Mouse (Mus musculus) neural tube, embryonic 11.5 days (tissue): ENCODE measurements around the gene Cnnm2. TPM values are rescaled to one million over a fixed set of nuclear protein-coding genes. Genes with fewer than 3 reads are reported as not detected.

Experiments
- ATAC-seq: fragments of 200-750 bp; cut with Nextera tagmentation; 2 replicates; pipeline ENCODE4 v1.8.0; 2017; ENCODE audit warnings: moderate number of reproducible peaks, mild to moderate bottlenecking, moderate TSS enrichment, moderate library complexity; ENCODE audit not compliant: insufficient read depth, low FRiP score, low TSS enrichment
- DNase-seq: peaks from one replicate; pipeline ENCODE4 v3.0.0-alpha.2; 2015; ENCODE audit warnings: low spot score
- H3K27ac ChIP-seq: fragments of 300-500 bp; sonication (generic); 2 replicates; pipeline ENCODE4 v1.5.1; 2014; ENCODE audit warnings: low read depth, mild to moderate bottlenecking, low read length
- H3K27me3 ChIP-seq: fragments of 300-500 bp; sonication (generic); 2 replicates; pipeline ENCODE4 v1.6.1; 2014; ENCODE audit warnings: mild to moderate bottlenecking, low read length, mixed read lengths; ENCODE audit not compliant: control insufficient read depth, insufficient read depth
- H3K36me3 ChIP-seq: fragments of 300-500 bp; sonication (generic); 2 replicates; pipeline ENCODE4 v1.6.1; 2014; ENCODE audit warnings: mild to moderate bottlenecking, low read length, moderate library complexity, mixed read lengths; ENCODE audit not compliant: control insufficient read depth, insufficient read depth
- H3K4me1 ChIP-seq: fragments of 300-500 bp; sonication (generic); 2 replicates; pipeline ENCODE4 v1.6.1; 2014; ENCODE audit warnings: low read length, mixed read lengths; ENCODE audit not compliant: control insufficient read depth, insufficient read depth
- H3K4me2 ChIP-seq: fragments of 300-500 bp; sonication (generic); 2 replicates; pipeline ENCODE4 v1.6.1; 2014; ENCODE audit warnings: low read depth, mild to moderate bottlenecking, moderate library complexity
- H3K4me3 ChIP-seq: fragments of 300-500 bp; sonication (generic); 2 replicates; pipeline ENCODE4 v1.5.1; 2014; ENCODE audit warnings: low read depth, low read length
- H3K9ac ChIP-seq: fragments of 300-500 bp; sonication (generic); 2 replicates; pipeline ENCODE4 v1.6.1; 2014; ENCODE audit warnings: mild to moderate bottlenecking, low read length
- H3K9me3 ChIP-seq: fragments of 300-500 bp; sonication (generic); 2 replicates; pipeline ENCODE4 v1.6.1; 2016; ENCODE audit warnings: low read length; ENCODE audit not compliant: control insufficient read depth
- WGBS: fragments of 180-500 bp; shearing (Covaris S2); extraction: QIAGEN DNeasy Blood & Tissue Kit; methylation state at CpG from one replicate; pipeline ENCODE4 v1.1.7; 2014; 5-methylcytosine and 5-hydroxymethylcytosine counted together
- polyA plus RNA-seq: library from polyadenylated mRNA; unstranded; fragments of >200 nt; fragmentation: Nextera tagmentation; extraction: Ambion mirVana; gene quantifications from 2 replicates; pipeline ENCODE4 v1.2.1, GENCODE M21; 2014

Cnnm2 gene
- polyA plus RNA-seq, 1 experiment from 2014 or later, result 5.4 TPM

GRCm38 (mm10) chr19:46905383-46905782 is 144.0 kb downstream of the Cnnm2 start:
- Histone ChIP-seq H3K9me3 (no peaks in the 10 kb centered on the region), H3K27ac (no peak overlapping the region), H3K4me1 (no peaks in the 10 kb centered on the region), H3K36me3 (no peaks in the 10 kb centered on the region), H3K9ac (no peak overlapping the region), H3K27me3 (no peaks in the 10 kb centered on the region), H3K4me2 (no peak overlapping the region), H3K4me3 (no peak overlapping the region)
- no peak for ATAC-seq
- no peak for DNase-seq

- Histone ChIP-seq H3K9ac (no peak overlapping the region), H3K27me3 (no peaks in the 10 kb centered on the region), H3K9me3 (no peaks in the 10 kb centered on the region), H3K27ac (no peak overlapping the region), H3K4me1 (no peaks in the 10 kb centered on the region), H3K4me3 (no peak overlapping the region), H3K4me2 (no peak overlapping the region), H3K36me3 (no peaks in the 10 kb centered on the region)
- ATAC-seq, result no peak
- 86% methylated on average over 4 of the region's 4 CpGs for WGBS
- DNase-seq, result no peak
Observed at GRCm38 (mm10) chr19:46905971-46906370, 144.6 kb downstream of the Cnnm2 start.

- H3K27me3 ChIP-seq, result no peaks in the 10 kb centered on the region
- H3K36me3 ChIP-seq, result no peaks in the 10 kb centered on the region
- no peaks in the 10 kb centered on the region for H3K4me1 ChIP-seq
- no peaks in the 10 kb centered on the region for H3K9me3 ChIP-seq
- WGBS, result 82% methylated on average over 5 of the region's 5 CpGs
- DNase-seq (no peak), ATAC-seq (no peak)
- no peak overlapping the region for H3K4me3 ChIP-seq
- H3K4me2 ChIP-seq, result no peak overlapping the region
- H3K9ac ChIP-seq, result no peak overlapping the region
- no peak overlapping the region for H3K27ac ChIP-seq
Observed at GRCm38 (mm10) chr19:46908207-46908606, 146.8 kb downstream of the Cnnm2 start.

GRCm38 (mm10) chr19:46908977-46909376 is 147.6 kb downstream of the Cnnm2 start:
- H3K27ac ChIP-seq, result no peak overlapping the region
- ATAC-seq, result no peak
- DNase-seq, result no peak

GRCm38 (mm10) chr19:46911492-46911891 is 150.1 kb downstream of the Cnnm2 start:
- H3K4me1 ChIP-seq, result no peaks in the 10 kb centered on the region
- H3K9me3 ChIP-seq, result no peaks in the 10 kb centered on the region
- DNase-seq, result no peak
- ATAC-seq, result no peak
- H3K9ac ChIP-seq, result no peak overlapping the region
- 90% methylated on average over 3 of the region's 3 CpGs for WGBS
- H3K27me3 ChIP-seq, result no peaks in the 10 kb centered on the region
- H3K4me3 ChIP-seq, result no peak overlapping the region
- H3K36me3 ChIP-seq, result peaks cover 2% of the 10 kb centered on the region; the same call in 1 of the 2 replicates
- H3K27ac ChIP-seq, result no peak overlapping the region
- H3K4me2 ChIP-seq, result no peak overlapping the region

More at GRCm38 (mm10) chr19:46908977-46909376, 147.6 kb downstream of the Cnnm2 start:
- no peaks in the 10 kb centered on the region for H3K36me3 ChIP-seq
- no peaks in the 10 kb centered on the region for H3K27me3 ChIP-seq
- no peak overlapping the region for H3K4me2 ChIP-seq
- no peak overlapping the region for H3K9ac ChIP-seq
- H3K4me1 ChIP-seq, result no peaks in the 10 kb centered on the region
- H3K9me3 ChIP-seq, result no peaks in the 10 kb centered on the region
- WGBS, result 77% methylated on average over 4 of the region's 4 CpGs
- H3K4me3 ChIP-seq, result no peak overlapping the region

GRCm38 (mm10) chr19:46913626-46914025 is 152.2 kb downstream of the Cnnm2 start:
- 94% methylated on average over 11 of the region's 11 CpGs for WGBS

GRCm38 (mm10) chr19:46915406-46916080 is 154.1 kb downstream of the Cnnm2 start:
- Histone ChIP-seq H3K4me1 (no peaks in the 10 kb centered on the region), H3K4me2 (no peak overlapping the region), H3K9me3 (no peaks in the 10 kb centered on the region), H3K36me3 (peaks cover 2% of the 10 kb centered on the region; the same call in 1 of the 2 replicates), H3K27ac (no peak overlapping the region), H3K27me3 (no peaks in the 10 kb centered on the region), H3K4me3 (no peak overlapping the region), H3K9ac (no peak overlapping the region)
- ATAC-seq, result no peak
- 77% methylated on average over 9 of the region's 9 CpGs for WGBS
- no peak for DNase-seq

More at GRCm38 (mm10) chr19:46913626-46914025, 152.2 kb downstream of the Cnnm2 start:
- ATAC-seq (no peak), DNase-seq (no peak)
- no peak overlapping the region for H3K9ac ChIP-seq
- no peak overlapping the region for H3K4me3 ChIP-seq
- peaks cover 2% of the 10 kb centered on the region; the same call in 1 of the 2 replicates for H3K36me3 ChIP-seq
- H3K4me2 ChIP-seq, result no peak overlapping the region
- no peaks in the 10 kb centered on the region for H3K4me1 ChIP-seq
- no peak overlapping the region for H3K27ac ChIP-seq
- H3K9me3 ChIP-seq, result no peaks in the 10 kb centered on the region
- H3K27me3 ChIP-seq, result no peaks in the 10 kb centered on the region

- ATAC-seq, result no peak
- Histone ChIP-seq H3K9ac (no peak overlapping the region), H3K9me3 (no peaks in the 10 kb centered on the region), H3K4me3 (no peak overlapping the region), H3K36me3 (peaks cover 2% of the 10 kb centered on the region; the same call in 1 of the 2 replicates), H3K27ac (no peak overlapping the region), H3K27me3 (no peaks in the 10 kb centered on the region), H3K4me2 (no peak overlapping the region), H3K4me1 (no peaks in the 10 kb centered on the region)
- no peak for DNase-seq
- WGBS, result 93% methylated on average over 6 of the region's 6 CpGs
Observed at GRCm38 (mm10) chr19:46920571-46920970, 159.2 kb downstream of the Cnnm2 start.

- no peak for ATAC-seq
- H3K9me3 ChIP-seq, result no peaks in the 10 kb centered on the region
- no peak overlapping the region for H3K4me3 ChIP-seq
- no peak for DNase-seq
- H3K27ac ChIP-seq, result no peak overlapping the region
- H3K9ac ChIP-seq, result no peak overlapping the region
- no peaks in the 10 kb centered on the region for H3K27me3 ChIP-seq
- 61% methylated on average over 4 of the region's 4 CpGs for WGBS
- no peaks in the 10 kb centered on the region for H3K36me3 ChIP-seq
- no peak overlapping the region for H3K4me2 ChIP-seq
- H3K4me1 ChIP-seq, result no peaks in the 10 kb centered on the region
Observed at GRCm38 (mm10) chr19:46926357-46926756, 165.0 kb downstream of the Cnnm2 start.
